Mouse (Mus musculus) ES-E14 (cell line): Measurements from ENCODE around the gene Bak1.

Experiments used
- CHD2 ChIP-seq: IDR thresholded peaks from 2 replicates; pipeline ENCODE4 v1.6.1; 2014; ENCODE audit warnings: mild to moderate bottlenecking, low read depth, low read length, inconsistent platforms
- HCFC1 ChIP-seq: IDR thresholded peaks from 2 replicates; pipeline ENCODE4 v1.6.1; 2012; ENCODE audit warnings: low read length, inconsistent platforms, borderline replicate concordance; ENCODE audit not compliant: insufficient read depth
- MAFK ChIP-seq: IDR thresholded peaks from 2 replicates; pipeline ENCODE4 v1.6.1; 2014; ENCODE audit warnings: mild to moderate bottlenecking, low read depth, low read length, inconsistent platforms; ENCODE audit not compliant: insufficient read depth
- ZNF384 ChIP-seq: IDR thresholded peaks from 2 replicates; pipeline ENCODE4 v1.6.1; 2012; ENCODE audit warnings: low read depth, low read length, inconsistent platforms

GRCm38 (mm10) chr17:27063717-27064116 lies 34.9 kb upstream of the Bak1 start:
- TF ChIP-seq CHD2: no peak
- TF ChIP-seq HCFC1: no peak
- TF ChIP-seq ZNF384: no peak
- TF ChIP-seq MAFK: no peak
